Mouse (Mus musculus) liver, postnatal 0 days (tissue): ENCODE measurements around the gene Lonrf2. TPM values are rescaled to one million over a fixed set of nuclear protein-coding genes. Genes with fewer than 3 reads are reported as not detected.

ENCODE experiments used
- ATAC-seq: fragments of 200-750 bp; cut with Nextera tagmentation; 2 replicates; pipeline ENCODE4 v1.8.0; 2017; ENCODE audit warnings: mild to moderate bottlenecking, moderate library complexity
- DNase-seq: peaks from one replicate; pipeline ENCODE4 v3.0.0-alpha.2; 2016
- H3K27ac ChIP-seq: fragments of 300-500 bp; sonication (generic); 2 replicates; pipeline ENCODE4 v1.5.1; 2014; ENCODE audit warnings: antibody characterized with exemption, moderate library complexity, mild to moderate bottlenecking, low read depth
- H3K27me3 ChIP-seq: fragments of 300-500 bp; sonication (generic); 2 replicates; pipeline ENCODE4 v1.6.1; 2014; ENCODE audit warnings: low read length, control low read depth, mixed read lengths; ENCODE audit not compliant: insufficient read depth
- H3K36me3 ChIP-seq: fragments of 300-500 bp; sonication (generic); replicated peaks from 2 replicates; pipeline ENCODE4 v1.6.1; 2014; ENCODE audit warnings: mild to moderate bottlenecking, control low read depth, low read length, moderate library complexity, mixed read lengths; ENCODE audit not compliant: insufficient read depth
- H3K4me1 ChIP-seq: fragments of 300-500 bp; sonication (generic); 2 replicates; pipeline ENCODE4 v1.6.1; 2014; ENCODE audit warnings: antibody characterized with exemption, mild to moderate bottlenecking, control low read depth; ENCODE audit not compliant: insufficient read depth
- H3K4me2 ChIP-seq: fragments of 300-500 bp; sonication (generic); 2 replicates; pipeline ENCODE4 v1.6.1; 2014; ENCODE audit warnings: low read depth, mild to moderate bottlenecking, low read length, moderate library complexity, mixed read lengths
- H3K4me3 ChIP-seq: fragments of 300-500 bp; sonication (generic); 2 replicates; pipeline ENCODE4 v1.5.1; 2014; ENCODE audit warnings: low read depth, low read length
- H3K9ac ChIP-seq: fragments of 300-500 bp; sonication (generic); replicated peaks from 2 replicates; pipeline ENCODE4 v1.6.1; 2014; ENCODE audit warnings: mild to moderate bottlenecking, moderate library complexity
- H3K9me3 ChIP-seq: fragments of 300-500 bp; sonication (generic); 2 replicates; pipeline ENCODE4 v1.6.1; 2016; ENCODE audit warnings: mild to moderate bottlenecking, control low read depth, low read length, mixed read lengths
- CTCF ChIP-seq: sonication (generic); IDR thresholded peaks from 2 replicates; pipeline ENCODE4 v1.5.1; 2016; ENCODE audit warnings: antibody characterized with exemption, low read depth
- EP300 ChIP-seq: IDR thresholded peaks from 2 replicates; pipeline ENCODE4 v1.6.1; 2016; ENCODE audit warnings: antibody characterized with exemption, low read depth, mild to moderate bottlenecking
- WGBS: fragments of 180-500 bp; shearing (Covaris S2); extraction: QIAGEN DNeasy Blood & Tissue Kit; methylation state at CpG from one replicate; pipeline ENCODE4 v1.1.7; 2014; ENCODE audit not compliant: insufficient replicate concordance; 5-methylcytosine and 5-hydroxymethylcytosine counted together
- polyA plus RNA-seq: library from polyadenylated mRNA; unstranded; fragments of >200 nt; fragmentation: Nextera tagmentation; extraction: Ambion mirVana; gene quantifications from 2 replicates; pipeline ENCODE4 v1.2.1, GENCODE M21; 2015

Gene Lonrf2
- polyA plus RNA-seq, 1 experiment from 2014 or later = 0.01 TPM

- H3K4me1 ChIP-seq = no peaks in the 10 kb centered on the region
- ATAC-seq (no peak), DNase-seq (no peak)
- no peaks in the 10 kb centered on the region for H3K27me3 ChIP-seq
- TF ChIP-seq EP300 (no peak), CTCF (no peak)
- WGBS = 77% methylated on average over 5 of the region's 5 CpGs
- H3K4me3 ChIP-seq = no peak overlapping the region
- no peak overlapping the region for H3K27ac ChIP-seq
- H3K36me3 ChIP-seq = no peaks in the 10 kb centered on the region
- H3K9ac ChIP-seq = no peak overlapping the region
- no peak overlapping the region for H3K4me2 ChIP-seq
- H3K9me3 ChIP-seq = no peaks in the 10 kb centered on the region
Measured at GRCm38 (mm10) chr1:38757791-38758403, 78.6 kb downstream of the Lonrf2 start.

GRCm38 (mm10) chr1:38743863-38744262, 92.6 kb downstream of the Lonrf2 start:
- Histone ChIP-seq H3K4me3 (no peak overlapping the region), H3K36me3 (no peaks in the 10 kb centered on the region), H3K27ac (no peak overlapping the region), H3K4me1 (no peaks in the 10 kb centered on the region), H3K9me3 (no peaks in the 10 kb centered on the region), H3K4me2 (no peak overlapping the region), H3K9ac (no peak overlapping the region), H3K27me3 (no peaks in the 10 kb centered on the region)
- TF ChIP-seq EP300 = no peak
- no peak for TF ChIP-seq CTCF
- WGBS = 45% methylated on average over 1 of the region's 1 CpGs
- DNase-seq = no peak
- ATAC-seq = no peak

Other genes starting within 250 kb of the Lonrf2 start
- 0.81 and 1.1 TPM in 2 replicates for gene Aff3, start 171.8 kb downstream of the Lonrf2 start, polyA plus RNA-seq
- gene Chst10, start 61.5 kb upstream of the Lonrf2 start, polyA plus RNA-seq = 0.17 and 0.33 TPM in 2 replicates
- gene Nms, start 102.4 kb upstream of the Lonrf2 start, polyA plus RNA-seq = not detected in 2 replicates
- gene Pdcl3, start 148.9 kb upstream of the Lonrf2 start, polyA plus RNA-seq = 42.5 and 42.8 TPM in 2 replicates